Mouse (Mus musculus) heart, postnatal 0 days (tissue): ENCODE results near the gene Mvb12b.

ENCODE experiments used
- CTCF ChIP-seq: IDR thresholded peaks from 2 replicates; pipeline ENCODE4 v1.5.1; 2016; ENCODE audit warnings: antibody characterized with exemption, control low read depth, low read depth
- EP300 ChIP-seq: IDR thresholded peaks from 2 replicates; pipeline ENCODE4 v1.6.1; 2016; ENCODE audit warnings: antibody characterized with exemption, low read depth

GRCm38 (mm10) chr2:33918318-33918717 is 30.6 kb upstream of the Mvb12b start:
- TF ChIP-seq CTCF (peak; percentile 57), EP300 (no peak)
